Mouse (Mus musculus): ENCODE measurements around the gene Cmpk2.
"Not testable (repeated sequence)": the region's sequence is repeated elsewhere in the genome, so short reads cannot be mapped to it uniquely, and the experiment has no call there.

Cmpk2 gene

DNA sequence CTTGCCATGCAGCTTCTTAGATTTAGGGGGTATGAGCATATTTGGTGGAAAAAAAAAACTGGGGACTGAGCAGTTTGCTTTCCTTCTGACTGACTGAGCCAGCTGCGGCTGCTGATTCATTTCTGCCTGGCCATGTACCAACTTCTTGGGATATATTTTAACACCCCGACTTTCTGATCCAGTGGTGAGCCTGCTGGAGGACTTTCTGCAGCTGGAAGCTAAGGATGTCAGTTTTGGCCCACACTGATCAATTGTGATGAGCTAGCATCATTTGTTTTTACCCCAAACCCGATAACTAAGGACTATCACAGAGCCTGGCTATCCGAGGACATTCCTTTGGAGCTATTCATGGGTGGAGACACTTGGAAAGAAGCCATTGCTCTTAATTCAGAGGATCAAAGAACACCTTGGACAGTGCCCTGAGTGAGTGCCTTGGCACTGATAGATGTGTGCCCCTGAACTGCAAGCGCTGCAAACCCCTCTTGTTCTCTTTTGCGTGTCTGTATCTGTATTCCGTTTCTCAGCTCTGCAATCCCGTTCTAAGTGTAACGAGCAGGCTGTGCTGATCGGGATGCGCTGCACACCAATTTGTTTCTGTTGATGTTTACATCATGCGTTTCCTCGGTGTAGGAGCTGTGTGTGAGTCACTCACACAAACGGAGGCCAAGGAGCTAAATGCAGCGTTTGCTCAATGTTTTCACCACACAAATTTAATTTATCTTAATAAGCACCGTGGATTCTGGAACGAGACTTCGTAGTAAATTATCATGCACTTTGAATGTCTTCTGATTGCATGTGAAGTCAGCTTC, 9.4 kb downstream of the Cmpk2 start:
- no peak for DNase-seq (ENCODE audit: low spot score)

DNA sequence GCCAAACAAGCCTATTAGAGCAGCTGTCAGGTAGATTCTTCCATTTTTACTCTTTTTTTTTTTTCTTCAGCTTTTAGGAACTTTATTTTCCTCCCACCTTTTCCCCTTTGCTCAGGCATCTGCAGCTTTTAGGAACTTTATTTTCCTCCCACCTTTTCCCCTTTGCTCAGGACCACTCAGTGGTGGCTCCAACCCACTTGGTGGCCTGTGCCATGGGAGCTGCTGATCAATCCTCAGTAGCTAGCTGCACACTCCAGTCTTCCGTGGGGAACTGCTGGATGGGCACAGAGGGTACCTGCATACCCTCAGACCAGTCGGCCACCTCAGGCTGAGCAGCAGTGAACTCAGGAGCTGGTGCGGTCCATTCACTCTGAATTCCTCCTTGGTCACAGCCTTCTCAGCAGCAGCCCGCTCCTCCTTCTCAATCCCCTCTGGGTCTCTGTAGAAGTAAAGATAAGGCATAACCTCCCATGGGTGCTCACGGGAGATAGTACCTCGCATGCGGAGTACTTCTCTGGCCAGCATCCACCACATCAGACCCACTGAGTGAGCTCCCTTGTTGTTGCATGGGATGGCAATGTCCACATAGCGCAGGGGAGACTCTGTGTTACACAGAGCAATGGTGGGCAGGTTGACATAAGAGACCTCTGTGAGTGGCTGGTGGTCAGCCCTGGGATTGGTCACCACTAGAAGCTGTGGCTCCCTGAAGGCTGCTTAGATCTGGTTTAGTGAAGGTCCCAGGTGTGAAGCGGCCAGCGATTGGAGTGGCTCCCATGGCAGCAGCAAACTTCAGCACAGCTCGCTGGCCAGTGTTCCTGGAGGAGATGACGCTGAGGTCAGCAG, 17.0 kb downstream of the Cmpk2 start:
- DNase-seq (ENCODE audit: low spot score), result not testable (repeated sequence)

DNA sequence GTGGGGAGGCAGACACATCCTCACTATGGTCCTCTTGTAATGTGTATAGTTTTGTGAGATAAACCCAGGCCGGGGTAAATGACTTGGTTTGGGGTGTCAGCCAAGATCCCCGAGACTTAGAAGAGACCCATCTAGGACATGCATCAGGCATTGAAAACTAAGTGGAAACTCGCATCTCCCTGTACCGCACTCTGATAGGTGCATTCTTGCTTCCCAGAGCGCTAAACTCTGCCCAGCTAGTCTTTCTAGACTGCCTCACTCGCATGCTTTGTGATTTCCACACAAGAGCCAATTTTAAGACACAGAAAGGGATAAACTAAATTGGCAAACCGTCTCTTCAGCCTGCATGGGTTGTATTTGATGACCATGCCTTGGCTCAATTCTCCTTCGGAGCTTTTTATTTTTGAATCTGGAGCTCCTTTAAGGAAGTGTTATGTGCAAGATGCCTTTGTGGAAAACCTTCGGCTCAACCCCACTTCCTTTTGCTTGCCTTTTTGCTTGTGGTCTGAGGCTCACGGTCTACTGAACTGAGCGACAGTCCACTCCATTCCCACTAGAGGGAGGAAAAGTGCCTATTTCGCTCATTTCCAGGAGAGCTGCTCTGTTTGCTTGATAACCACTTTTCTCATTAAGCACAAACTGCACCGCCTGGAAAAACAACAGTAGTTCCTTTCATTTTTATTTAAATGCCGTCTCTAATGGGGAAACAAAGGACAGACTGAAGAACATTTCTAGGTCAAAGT, 19.0 kb downstream of the Cmpk2 start:
- DNase-seq (ENCODE audit: low spot score), result peak; percentile 83

DNA sequence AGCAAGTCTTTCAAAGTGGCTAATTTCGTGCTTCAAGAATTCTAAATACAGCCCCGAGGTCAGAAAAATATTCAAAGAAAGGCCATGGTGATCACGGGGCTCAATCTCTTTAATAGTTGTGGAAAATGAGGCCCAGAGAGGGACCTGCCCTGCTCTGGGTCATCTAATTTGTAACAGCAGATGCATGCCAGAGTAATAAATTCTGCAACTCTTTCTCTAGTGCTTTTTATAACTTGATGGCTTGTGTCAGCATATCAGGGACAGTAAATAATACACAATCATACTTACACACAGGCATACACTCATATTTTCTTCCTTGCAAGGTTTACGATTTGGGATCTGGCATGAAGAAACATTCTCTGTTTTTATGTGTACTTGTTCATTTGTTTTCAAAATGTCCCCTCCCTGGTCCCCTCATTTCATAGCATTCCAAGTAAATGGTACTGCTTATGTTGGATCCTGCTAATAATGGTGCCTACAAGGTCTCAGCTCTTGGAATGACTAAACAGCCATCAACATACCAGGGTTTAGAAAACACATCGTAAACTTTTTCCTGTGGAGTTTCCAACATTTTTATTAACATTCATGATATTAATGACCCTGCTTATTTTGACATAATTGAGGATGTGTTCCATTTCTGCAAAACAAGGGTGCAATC, 19.7 kb downstream of the Cmpk2 start:
- DNase-seq (ENCODE audit: low spot score), result no peak

DNA sequence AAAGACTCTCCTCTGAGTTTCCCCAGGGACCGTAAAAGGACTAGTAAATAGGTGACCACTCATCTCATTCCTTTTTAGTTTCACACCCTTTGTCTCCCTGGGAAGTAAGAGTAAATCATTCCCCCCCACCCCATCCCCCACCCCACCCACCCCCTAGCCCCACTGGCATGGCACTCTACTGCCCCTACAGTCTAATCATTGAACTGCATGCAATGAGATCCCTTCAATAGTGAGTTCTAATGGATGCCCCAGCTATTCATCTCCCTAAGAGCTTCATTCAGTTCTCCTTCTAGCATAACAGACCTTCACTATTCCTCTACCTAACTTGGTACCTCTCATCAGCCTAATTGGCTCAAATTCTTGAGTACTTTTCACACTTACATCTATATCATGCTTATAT, 20.9 kb downstream of the Cmpk2 start:
- peak; percentile 32 for DNase-seq (ENCODE audit: low spot score)

DNA sequence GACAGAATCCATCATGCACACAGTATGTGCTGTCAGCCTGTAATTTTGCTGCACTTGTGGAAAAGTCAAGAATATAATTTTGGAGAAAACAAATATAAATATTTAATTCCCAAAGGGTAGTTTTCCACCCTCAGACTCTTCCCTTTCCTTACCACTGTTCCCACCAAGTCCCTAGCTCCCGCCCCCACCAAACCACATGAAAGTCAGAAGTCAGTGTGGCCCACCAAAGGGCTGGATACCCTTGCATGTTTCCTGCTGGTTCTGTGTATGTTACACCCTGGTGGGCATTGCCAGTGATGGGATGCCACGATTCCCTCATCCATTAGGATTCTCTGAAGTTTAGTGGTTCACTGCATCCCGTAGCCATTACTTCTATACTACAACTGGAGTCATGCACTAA, 32.0 kb downstream of the Cmpk2 start:
- no peak for DNase-seq (ENCODE audit: low spot score)

DNA sequence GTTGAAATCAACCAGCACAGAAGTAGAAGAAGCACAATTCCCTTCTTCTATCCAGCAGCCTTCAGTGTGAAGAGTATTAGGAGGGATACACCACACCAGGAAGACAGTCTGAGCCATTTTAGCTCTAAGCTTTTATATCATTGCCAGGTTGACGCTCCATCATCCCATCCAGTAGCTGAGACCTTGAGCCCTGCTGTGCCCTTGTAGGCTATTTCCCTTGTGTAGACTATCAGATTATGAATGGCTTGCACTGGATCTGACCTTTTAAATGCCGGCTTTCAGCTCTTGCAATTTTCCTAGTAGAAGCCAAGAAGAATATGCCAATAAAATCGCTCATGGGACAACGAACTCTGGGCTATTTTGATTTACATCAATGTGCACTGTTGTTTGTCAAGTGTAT, 42.0 kb downstream of the Cmpk2 start:
- DNase-seq (ENCODE audit: low spot score), result no peak

DNA sequence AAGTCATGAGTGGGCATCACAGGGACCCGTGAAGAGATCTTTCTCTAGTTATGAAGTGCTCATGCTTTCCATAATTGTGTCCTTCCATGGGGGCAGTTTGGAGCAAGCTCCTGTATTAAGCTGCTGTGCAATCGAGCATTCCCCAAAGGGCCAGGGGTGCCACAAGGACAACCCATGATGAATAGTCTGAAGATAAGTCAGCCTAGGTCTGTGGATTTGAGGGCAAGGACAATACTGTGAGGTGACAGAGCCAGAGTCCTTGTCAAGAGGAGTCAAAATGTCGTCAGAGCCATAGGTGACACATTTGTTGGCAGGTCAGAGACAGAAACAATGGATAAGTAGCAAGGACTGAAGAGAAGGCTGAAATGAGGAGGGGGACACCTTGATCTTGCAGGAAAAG, 49.2 kb downstream of the Cmpk2 start:
- DNase-seq (ENCODE audit: low spot score), result no peak

DNA sequence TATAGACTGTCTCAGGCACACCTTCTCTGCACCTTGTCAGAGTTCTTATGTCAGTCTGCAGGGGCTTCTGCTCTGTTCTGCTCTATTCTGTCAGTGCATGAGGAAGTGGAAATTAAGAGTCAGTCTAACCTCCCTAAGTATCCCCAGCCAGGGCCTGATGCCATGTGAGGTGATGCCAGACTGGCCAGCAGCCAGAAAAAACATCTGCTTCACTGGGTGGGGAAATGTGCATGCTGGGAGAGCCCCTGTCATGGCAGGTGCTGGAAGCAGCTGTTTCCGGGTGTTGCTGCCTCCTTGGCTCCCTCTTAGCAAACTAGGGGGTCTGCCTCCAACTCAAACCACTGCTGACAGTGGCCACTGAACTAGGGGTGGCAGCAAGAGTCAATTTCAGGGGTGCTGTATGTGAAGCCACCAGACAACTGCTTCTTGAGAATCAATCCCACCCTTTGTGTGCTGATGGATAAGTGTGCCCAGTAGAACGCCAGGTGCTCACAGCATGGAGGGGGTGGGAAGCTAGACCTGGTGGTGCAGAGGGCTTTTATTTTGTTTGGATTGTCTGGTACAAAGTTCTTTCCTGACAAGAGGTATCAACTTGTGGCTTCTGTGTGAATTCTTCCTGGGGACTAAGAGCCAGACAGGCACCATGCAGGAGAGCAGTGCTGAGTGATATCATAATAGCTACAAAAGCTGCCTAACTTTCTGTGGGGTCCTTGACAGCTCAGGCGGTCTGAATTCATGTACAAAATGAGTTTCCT, 56.1 kb downstream of the Cmpk2 start:
- no peak for DNase-seq (ENCODE audit: low spot score)

DNA sequence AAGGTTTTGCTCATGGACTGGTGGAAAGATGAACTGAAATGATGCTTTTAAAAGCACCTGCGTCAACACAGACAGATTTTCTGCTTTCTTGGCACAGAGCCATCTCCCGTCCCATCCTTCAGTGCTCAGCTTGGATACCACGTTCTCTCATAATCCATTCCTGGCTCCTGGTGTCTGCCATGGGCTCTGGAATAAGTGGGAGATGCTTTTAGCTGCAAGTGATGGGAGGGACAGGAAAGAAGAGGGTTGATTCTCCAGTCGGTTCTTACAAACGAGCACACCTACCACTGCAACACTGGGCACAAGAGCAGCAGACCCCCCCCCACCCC, 56.7 kb downstream of the Cmpk2 start:
- DNase-seq (ENCODE audit: low spot score), result no peak

Data from embryo, embryonic 10 days (tissue).